Mouse (Mus musculus) CH12.LX (cell line): ENCODE data around the gene Scgb1a1. TPM values are rescaled to one million over a fixed set of nuclear protein-coding genes. Genes with fewer than 3 reads are reported as not detected.

Source experiments
- DNase-seq: peaks from one replicate; pipeline ENCODE4 v3.0.0-alpha.2; 2013; ENCODE audit errors: extremely low read depth
- H3K27ac ChIP-seq: 2 replicates; pipeline ENCODE4 v1.5.1; 2012; ENCODE audit warnings: low read depth, mild to moderate bottlenecking, control low read depth, moderate library complexity; ENCODE audit not compliant: insufficient read depth
- H3K27me3 ChIP-seq: replicated peaks from 2 replicates; pipeline ENCODE3; 2012; ENCODE audit warnings: inconsistent platforms
- H3K36me3 ChIP-seq, 2 experiments: replicated peaks in 1 of 2; 2 replicates each; pipeline versions ENCODE3 to v1.6.1; 2012; ENCODE audit warnings: inconsistent platforms in 1 of 2, low read length in 1 of 2, mild to moderate bottlenecking in 1 of 2, mixed read lengths in 1 of 2, moderate library complexity in 1 of 2; ENCODE audit not compliant: control insufficient read depth in 1 of 2, insufficient read depth in 1 of 2
- H3K4me1 ChIP-seq, 2 experiments: 2 replicates each; pipeline ENCODE4 v1.6.1; 2012; ENCODE audit warnings: inconsistent platforms in 1 of 2, moderate library complexity in 1 of 2; ENCODE audit not compliant: insufficient read depth in 2 of 2, control insufficient read depth in 1 of 2
- H3K4me2 ChIP-seq: 2 replicates; pipeline ENCODE4 v1.6.1; 2012; ENCODE audit warnings: low read depth, mild to moderate bottlenecking, control low read depth; ENCODE audit not compliant: poor library complexity, insufficient read depth, severe bottlenecking
- H3K4me3 ChIP-seq, 3 experiments: fragments of 150-350 bp in 1 of 3; sonication (generic) in 1 of 3; replicated peaks in 1 of 3; 2 replicates each; pipeline versions ENCODE3 to v1.5.1; 2011 to 2012; ENCODE audit warnings: low read depth in 2 of 3, low read length in 2 of 3, mild to moderate bottlenecking in 2 of 3, moderate library complexity in 2 of 3, control low read depth in 1 of 3, improper control_type of control experiment in 1 of 3, inconsistent platforms in 1 of 3, mixed read lengths in 1 of 3; ENCODE audit not compliant: poor library complexity in 1 of 3
- H3K79me2 ChIP-seq: replicated peaks from 2 replicates; pipeline ENCODE4 v1.6.1; 2012; ENCODE audit warnings: mild to moderate bottlenecking, moderate library complexity; ENCODE audit not compliant: control insufficient read depth, poor library complexity, insufficient read depth, severe bottlenecking; ENCODE audit errors: extremely low read depth
- H3K9ac ChIP-seq: 2 replicates; pipeline ENCODE4 v1.6.1; 2012; ENCODE audit warnings: low read depth, mild to moderate bottlenecking, control low read depth, moderate library complexity; ENCODE audit not compliant: insufficient read depth
- H3K9me3 ChIP-seq: replicated peaks from 2 replicates; pipeline ENCODE3; 2012; ENCODE audit warnings: low read length, inconsistent platforms, mixed read lengths
- CHD2 ChIP-seq: IDR thresholded peaks from 2 replicates; pipeline ENCODE4 v1.6.1; 2011; ENCODE audit warnings: low read length, improper control_type of control experiment
- E2F4 ChIP-seq: IDR thresholded peaks from 2 replicates; pipeline ENCODE4 v1.6.1; 2011; ENCODE audit warnings: low read depth, low read length, improper control_type of control experiment; ENCODE audit not compliant: insufficient replicate concordance
- ELF1 ChIP-seq: IDR thresholded peaks from 2 replicates; pipeline ENCODE4 v1.6.1; 2014; ENCODE audit warnings: low read depth, mild to moderate bottlenecking, inconsistent platforms, low read length, improper control_type of control experiment
- JUN ChIP-seq: IDR thresholded peaks from 2 replicates; pipeline ENCODE4 v1.6.1; 2011; ENCODE audit warnings: low read depth, mild to moderate bottlenecking, low read length, improper control_type of control experiment, moderate library complexity; ENCODE audit not compliant: insufficient read depth
- KAT2A ChIP-seq: IDR thresholded peaks from 2 replicates; pipeline ENCODE4 v1.6.1; 2012; ENCODE audit warnings: low read length, improper control_type of control experiment, inconsistent platforms; ENCODE audit not compliant: insufficient replicate concordance
- MAFK ChIP-seq: IDR thresholded peaks from 2 replicates; pipeline ENCODE4 v1.6.1; 2011; ENCODE audit warnings: low read length, improper control_type of control experiment; ENCODE audit not compliant: insufficient replicate concordance
- MAX ChIP-seq: IDR thresholded peaks from 2 replicates; pipeline ENCODE4 v1.6.1; 2011; ENCODE audit warnings: low read length, improper control_type of control experiment
- MAZ ChIP-seq: IDR thresholded peaks from 2 replicates; pipeline ENCODE4 v1.6.1; 2012; ENCODE audit warnings: low read depth, mild to moderate bottlenecking, inconsistent platforms, low read length, improper control_type of control experiment, moderate library complexity
- MEF2A ChIP-seq: IDR thresholded peaks from 2 replicates; pipeline ENCODE4 v1.6.1; 2014; ENCODE audit warnings: low read depth, mild to moderate bottlenecking, inconsistent platforms, low read length, improper control_type of control experiment, borderline replicate concordance
- MXI1 ChIP-seq: IDR thresholded peaks from 2 replicates; pipeline ENCODE4 v1.6.1; 2011; ENCODE audit warnings: mild to moderate bottlenecking, low read depth, low read length, improper control_type of control experiment
- NELFE ChIP-seq: IDR thresholded peaks from 2 replicates; pipeline ENCODE4 v1.6.1; 2011; ENCODE audit warnings: low read depth, low read length, improper control_type of control experiment
- NRF1 ChIP-seq: IDR thresholded peaks from 2 replicates; pipeline ENCODE4 v1.6.1; 2014; ENCODE audit warnings: low read depth, mild to moderate bottlenecking, inconsistent platforms, low read length, improper control_type of control experiment, moderate library complexity
- PAX5 ChIP-seq: IDR thresholded peaks from 2 replicates; pipeline ENCODE4 v1.6.1; 2012; ENCODE audit warnings: low read length, inconsistent platforms, mixed read lengths
- POLR2AphosphoS2 ChIP-seq: IDR thresholded peaks from 2 replicates; pipeline ENCODE4 v1.6.1; 2011; ENCODE audit warnings: low read depth, low read length, improper control_type of control experiment
- RAD21 ChIP-seq: IDR thresholded peaks from 2 replicates; pipeline ENCODE4 v1.6.1; 2011; ENCODE audit warnings: low read depth, mild to moderate bottlenecking, low read length, improper control_type of control experiment, moderate library complexity
- RCOR1 ChIP-seq: conservative IDR thresholded peaks from 2 replicates; pipeline ENCODE4 v1.6.1; 2012; ENCODE audit warnings: low read depth, mild to moderate bottlenecking, inconsistent platforms, low read length, improper control_type of control experiment
- TBP ChIP-seq: conservative IDR thresholded peaks from 2 replicates; pipeline ENCODE4 v1.6.1; 2011; ENCODE audit warnings: low read depth, low read length, improper control_type of control experiment
- UBTF ChIP-seq: IDR thresholded peaks from 2 replicates; pipeline ENCODE4 v1.6.1; 2012; ENCODE audit warnings: low read depth, mild to moderate bottlenecking, inconsistent platforms, low read length, improper control_type of control experiment, moderate library complexity
- USF1 ChIP-seq: IDR thresholded peaks from 2 replicates; pipeline ENCODE4 v1.6.1; 2014; ENCODE audit warnings: low read depth, mild to moderate bottlenecking, inconsistent platforms, low read length, improper control_type of control experiment
- USF2 ChIP-seq: conservative IDR thresholded peaks from 2 replicates; pipeline ENCODE4 v1.6.1; 2011; ENCODE audit warnings: low read depth, low read length, improper control_type of control experiment
- dilution Hi-C: fragments of 300-500 bp; cut with MboI; formaldehyde crosslinking; loops from 2 replicates; pipeline ENCODE4 v1.14.3; 2020; ENCODE audit warnings: low sequenced_read_pairs; ENCODE audit not compliant: extremely low pct_unique_long_range_greater_than_20kb, extremely low pct_ligation_motif_present
- in situ Hi-C: fragments of 300-500 bp; cut with MboI; formaldehyde crosslinking; loops from 3 replicates; pipeline ENCODE4 v1.14.3; 2019; ENCODE audit warnings: low sequenced_read_pairs, low pct_ligation_motif_present, low pct_unique_long_range_greater_than_20kb, mixed read lengths
- polyA plus RNA-seq: library from polyadenylated mRNA; unstranded; fragments of >175 nt; gene quantifications from 2 replicates; pipeline ENCODE4 v1.2.1, GENCODE M21; 2012; ENCODE audit warnings: low read depth; ENCODE audit not compliant: insufficient read length
- total RNA-seq, 2 experiments: library from RNA; depleted of rRNA; stranded (reverse); fragments of 300-350 nt in 1 of 2; fragments of >200 nt in 1 of 2; gene quantifications; 2 replicates each; pipeline ENCODE4 v1.2.3; 2012 to 2014

Gene Scgb1a1
- total and polyA plus RNA-seq, 3 experiments, result not detected

GRCm38 (mm10) chr19:9135512-9136331 is 48.0 kb upstream of the Scgb1a1 start, which contains the start of gene Asrgl1 (continued):
- TF ChIP-seq MAZ (peak; percentile 99), TBP (0 out of 2 replicates have a peak, but pooled peaks have one; percentile 71), USF2 (no peak), KAT2A (0 out of 2 replicates have a peak, but pooled peaks have one; percentile 15), USF1 (no peak), MXI1 (peak; percentile 100), MAX (peak; percentile 83), E2F4 (no peak), ELF1 (peak; percentile 85), UBTF (no peak; the same call in 1 of the 2 replicates), RCOR1 (no peak; the same call in 1 of the 2 replicates), MAFK (no peak), CHD2 (0 out of 2 replicates have a peak, but pooled peaks have one; percentile 27), RAD21 (peak; percentile 31), POLR2AphosphoS2 (peak; percentile 61; the same call in 1 of the 2 replicates), NELFE (peak; percentile 85), JUN (no peak), NRF1 (peak; percentile 92), MEF2A (peak; percentile 78; the same call in 1 of the 2 replicates)

- no peaks in the 10 kb centered on the region for H3K27me3 ChIP-seq
- H3K4me1 ChIP-seq, result peaks cover 8 to 42% of the 10 kb centered on the region in 2 experiments
- H3K27ac ChIP-seq, result 0 out of 2 replicates have a peak overlapping the region, but pooled peaks have one; percentile 13
- H3K4me3 ChIP-seq, result peak overlapping the region; percentile 82 to 99 (median 90)
- TF ChIP-seq ELF1 (0 out of 2 replicates have a peak, but pooled peaks have one; percentile 33), TBP (no peak), MAX (peak; percentile 29; the same call in 1 of the 2 replicates), PAX5 (no peak), MXI1 (peak; percentile 41; the same call in 1 of the 2 replicates), USF2 (no peak)
- TF ChIP-seq, all 38 proteins: peak for 3
- H3K9me3 ChIP-seq, result no peaks in the 10 kb centered on the region
- peak overlapping the region; percentile 87 for H3K9ac ChIP-seq
- DNase-seq, result peak; percentile 40
- dilution Hi-C loops (no loop called here), in situ Hi-C loops (no loop called here)
- peaks cover 10% of the 10 kb centered on the region for H3K79me2 ChIP-seq
- peak overlapping the region; percentile 39 for H3K4me2 ChIP-seq
- peaks cover 7 to 22% of the 10 kb centered on the region in 2 experiments for H3K36me3 ChIP-seq
Measured at GRCm38 (mm10) chr19:9134746-9135511, 47.2 kb upstream of the Scgb1a1 start.
